Mouse (Mus musculus) gastrocnemius, postnatal 36 days (tissue): ENCODE measurements around the gene Actn4. TPM values are rescaled to one million over a fixed set of nuclear protein-coding genes. Genes with fewer than 3 reads are reported as not detected.
"Not testable (repeated sequence)": the region's sequence is repeated elsewhere in the genome, so short reads cannot be mapped to it uniquely, and the experiment has no call there.

Source experiments
- DNase-seq, 2 experiments: peaks; one replicate each; pipeline ENCODE4 v3.0.0; 2022
- intact Hi-C: fragments of 180-260 bp; cut with DNase I; formaldehyde crosslinking; loops from one replicate; pipeline ENCODE4 v1.15.1; 2025
- total RNA-seq, 2 experiments: library from RNA; stranded (reverse); gene quantifications; 2 replicates each; pipeline ENCODE4 v1.2.3; 2021

Actn4 gene
- total RNA-seq, 2 experiments from 2014 or later, result 31.6 to 35.1 TPM

- DNase-seq, result peak; percentile 66 to 72
- intact Hi-C loops, result loop anchor here (5.0 kb wide), 1 partner anchor 175 kb away; no protein-coding TSS in a partner anchor
Measured at GRCm38 (mm10) chr7:28972542-28972985, 10.4 kb upstream of the Actn4 start.

- intact Hi-C loops, result loop anchor here (5.0 kb wide), 1 partner anchor 175 kb away; no protein-coding TSS in a partner anchor
- DNase-seq, result peak in 1 of 2 experiments; percentile 19
Measured at GRCm38 (mm10) chr7:28971770-28972269, 9.7 kb upstream of the Actn4 start.

GRCm38 (mm10) chr7:28971029-28971428, 8.9 kb upstream of the Actn4 start:
- DNase-seq, result no peak
- intact Hi-C loops, result loop anchor here (5.0 kb wide), 1 partner anchor 174 kb away; no protein-coding TSS in a partner anchor

- intact Hi-C loops, result loop anchor here (5.0 kb wide), 1 partner anchor 173 kb away; no protein-coding TSS in a partner anchor
Measured at GRCm38 (mm10) chr7:28969672-28970394, 7.7 kb upstream of the Actn4 start.

GRCm38 (mm10) chr7:28969271-28969670, 7.1 kb upstream of the Actn4 start:
- intact Hi-C loops, result no loop called here
- no peak for DNase-seq

More at GRCm38 (mm10) chr7:28969672-28970394, 7.7 kb upstream of the Actn4 start:
- no peak for DNase-seq

- DNase-seq, intact Hi-C loops: not testable (repeated sequence)
Measured at GRCm38 (mm10) chr7:28968120-28968519, 6.0 kb upstream of the Actn4 start.

GRCm38 (mm10) chr7:28966751-28967505, 4.8 kb upstream of the Actn4 start:
- DNase-seq, result no peak
- intact Hi-C loops, result no loop called here

GRCm38 (mm10) chr7:28966181-28966580, 4.0 kb upstream of the Actn4 start:
- DNase-seq, result no peak

GRCm38 (mm10) chr7:28965346-28965840, 3.3 kb upstream of the Actn4 start:
- intact Hi-C loops, result no loop called here
- no peak for DNase-seq

More at GRCm38 (mm10) chr7:28966181-28966580, 4.0 kb upstream of the Actn4 start:
- intact Hi-C loops, result no loop called here

GRCm38 (mm10) chr7:28963399-28963923, 1.3 kb upstream of the Actn4 start:
- DNase-seq, result no peak
- intact Hi-C loops, result no loop called here

- intact Hi-C loops, result no loop called here
- no peak for DNase-seq
Measured at GRCm38 (mm10) chr7:28961584-28961926, 585 bp downstream of the Actn4 start.

- intact Hi-C loops, result no loop called here
- DNase-seq, result no peak
Measured at GRCm38 (mm10) chr7:28960354-28961046, 1.6 kb downstream of the Actn4 start.

- intact Hi-C loops, result loop anchor here (5.0 kb wide), 1 partner anchor 37 kb away; no protein-coding TSS in a partner anchor
- no peak for DNase-seq
Measured at GRCm38 (mm10) chr7:28959505-28960045, 2.6 kb downstream of the Actn4 start.

- DNase-seq, result no peak
- intact Hi-C loops, result loop anchor here (5.0 kb wide), 1 partner anchor 36 kb away; no protein-coding TSS in a partner anchor
Measured at GRCm38 (mm10) chr7:28958770-28959169, 3.4 kb downstream of the Actn4 start.

- no peak for DNase-seq
- intact Hi-C loops, result loop anchor here (5.0 kb wide), 1 partner anchor 36 kb away; no protein-coding TSS in a partner anchor
Measured at GRCm38 (mm10) chr7:28957997-28958725, 4.0 kb downstream of the Actn4 start.

- no peak for DNase-seq
- intact Hi-C loops, result loop anchor here (5.0 kb wide), 1 partner anchor 35 kb away; no protein-coding TSS in a partner anchor
Measured at GRCm38 (mm10) chr7:28957286-28957685, 4.9 kb downstream of the Actn4 start.

GRCm38 (mm10) chr7:28956270-28956669, 5.9 kb downstream of the Actn4 start:
- intact Hi-C loops, result loop anchor here (5.0 kb wide), 1 partner anchor 34 kb away; no protein-coding TSS in a partner anchor
- DNase-seq, result no peak

- DNase-seq, result no peak
- intact Hi-C loops, result loop anchor here (5.0 kb wide), 1 partner anchor 33 kb away; no protein-coding TSS in a partner anchor
Measured at GRCm38 (mm10) chr7:28955295-28955897, 6.7 kb downstream of the Actn4 start.
